Mouse (Mus musculus): ENCODE data around the gene Dbx1.

- no peak for TF ChIP-seq CTCF (IDR thresholded peaks at IDR 0.05; ENCODE audit: insufficient read depth, low read depth, low read length)
- no peak for TF ChIP-seq POLR2A (IDR thresholded peaks at IDR 0.05; ENCODE audit: insufficient read depth, low read depth, low read length)
Observed at GRCm38 (mm10) chr7:49634291-49635073, 2.2 kb downstream of the Dbx1 start.

All from olfactory bulb, adult 2 months (tissue).